Mouse (Mus musculus): ENCODE data around the gene Ube2v1. TPM values are rescaled to one million over a fixed set of nuclear protein-coding genes. Genes with fewer than 3 reads are reported as not detected.

Ube2v1 gene
- polyA plus RNA-seq, 1 experiment, result 89.8 TPM

DNA sequence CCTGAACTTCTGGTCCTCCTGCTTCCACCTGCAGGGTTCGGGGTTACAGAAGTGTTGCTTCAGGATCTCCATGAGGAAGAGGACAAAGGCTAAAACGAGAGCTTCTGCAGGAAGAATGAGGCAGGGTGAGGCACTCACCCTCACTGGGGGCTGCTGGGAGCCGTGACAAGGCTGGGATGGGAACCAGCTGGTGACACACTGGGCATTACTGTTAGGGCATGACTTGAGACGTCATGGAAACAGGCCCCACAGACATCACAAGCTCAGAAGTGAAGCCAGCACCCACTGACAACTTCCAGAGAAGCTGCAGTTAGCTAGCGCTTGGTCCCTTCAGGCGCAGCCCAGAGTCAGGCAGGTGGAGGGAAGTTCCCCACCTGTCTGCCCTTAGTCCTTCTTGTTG is 32.0 kb downstream of the Ube2v1 start:
- H3K4me3 ChIP-seq (ENCODE audit: low read depth, low read length), result no peak overlapping the region
- H3K27me3 ChIP-seq (ENCODE audit: control insufficient read depth, insufficient read depth, low read length), result peaks cover 11% of the 10 kb centered on the region
- TF ChIP-seq CTCF (IDR thresholded peaks at IDR 0.05; ENCODE audit: extremely low read depth, insufficient read length, insufficient replicate concordance, low read depth, low read length) (no peak), POLR2A (IDR thresholded peaks at IDR 0.05; ENCODE audit: low read depth, low read length) (no peak)
- peaks cover 3% of the 10 kb centered on the region for H3K4me1 ChIP-seq (ENCODE audit: control insufficient read depth, insufficient read depth, insufficient read length, low read length)
- no peaks in the 10 kb centered on the region for H3K36me3 ChIP-seq (ENCODE audit: control insufficient read depth, insufficient read depth, low read length)
- 70% methylated on average over 6 of the region's 6 CpGs for whole genome bisulfite sequencing
- H3K27ac ChIP-seq (ENCODE audit: insufficient read depth, low read depth, low read length), result no peak overlapping the region

DNA sequence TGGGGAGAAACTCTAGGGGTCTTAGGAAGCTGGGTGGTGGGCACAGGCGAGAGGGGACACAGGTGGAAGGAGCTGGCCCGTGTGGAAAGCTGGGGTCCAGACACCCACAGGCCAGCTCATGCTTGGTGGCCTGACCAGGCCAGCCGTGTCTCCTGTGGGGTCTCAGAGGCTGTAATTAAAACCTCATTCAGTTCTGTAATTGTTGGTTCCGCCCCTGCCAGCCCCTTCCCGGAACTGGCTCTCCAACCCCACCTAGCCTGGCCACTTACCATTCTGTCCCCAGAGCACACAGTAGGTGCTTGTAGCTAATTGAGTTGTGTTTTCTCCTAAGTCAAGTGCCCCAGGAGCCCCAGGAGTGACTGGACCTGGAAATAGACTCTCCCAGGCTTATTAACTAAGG is 32.7 kb downstream of the Ube2v1 start:
- TF ChIP-seq POLR2A (IDR thresholded peaks at IDR 0.05; ENCODE audit: low read depth, low read length) (no peak), CTCF (IDR thresholded peaks at IDR 0.05; ENCODE audit: extremely low read depth, insufficient read length, insufficient replicate concordance, low read depth, low read length) (no peak)
- H3K4me3 ChIP-seq (ENCODE audit: low read depth, low read length), result no peak overlapping the region
- peaks cover 3% of the 10 kb centered on the region for H3K4me1 ChIP-seq (ENCODE audit: control insufficient read depth, insufficient read depth, insufficient read length, low read length)
- H3K27me3 ChIP-seq (ENCODE audit: control insufficient read depth, insufficient read depth, low read length), result peaks cover 11% of the 10 kb centered on the region
- H3K27ac ChIP-seq (ENCODE audit: insufficient read depth, low read depth, low read length), result no peak overlapping the region
- H3K36me3 ChIP-seq (ENCODE audit: control insufficient read depth, insufficient read depth, low read length), result no peaks in the 10 kb centered on the region
- 90% methylated on average over 5 of the region's 5 CpGs for WGBS

DNA sequence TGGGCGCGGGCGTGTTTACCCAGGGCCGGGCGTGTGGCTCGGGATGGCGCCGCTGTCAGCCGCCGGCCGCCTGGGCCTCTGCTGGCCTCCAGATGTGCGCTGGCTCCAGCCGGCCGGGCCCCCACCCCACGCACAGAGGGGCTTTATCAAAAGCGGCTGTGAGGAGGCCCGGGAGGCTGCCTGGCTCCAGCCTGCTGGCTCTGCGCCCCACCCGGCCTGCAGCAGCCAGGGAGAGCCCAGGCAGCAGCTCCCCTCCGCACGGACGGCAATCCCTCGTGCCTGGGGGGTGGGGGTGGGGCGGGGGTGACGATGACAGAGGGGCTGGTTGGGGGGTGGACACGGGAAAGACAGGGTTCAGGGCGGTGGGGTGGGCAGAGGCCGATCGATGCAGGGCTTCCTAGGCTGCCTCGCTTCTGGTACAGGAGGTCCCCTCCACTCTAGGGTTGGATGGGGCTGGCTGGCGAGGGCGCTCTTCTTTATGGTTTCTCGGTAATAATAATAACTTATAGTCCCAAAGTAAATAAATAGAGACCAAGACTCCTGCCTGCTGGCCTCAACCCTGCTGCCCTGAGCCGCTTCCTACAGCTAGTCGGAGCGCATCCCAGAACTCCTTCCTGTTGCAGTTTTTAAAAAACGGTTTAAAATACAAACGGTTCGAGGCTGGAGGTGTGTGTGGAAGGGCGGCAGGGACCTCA is 34.3 kb downstream of the Ube2v1 start:
- TF ChIP-seq CTCF (IDR thresholded peaks at IDR 0.05; ENCODE audit: extremely low read depth, insufficient read length, insufficient replicate concordance, low read depth, low read length) (no peak), POLR2A (IDR thresholded peaks at IDR 0.05; ENCODE audit: low read depth, low read length) (no peak)
- H3K36me3 ChIP-seq (ENCODE audit: control insufficient read depth, insufficient read depth, low read length), result no peaks in the 10 kb centered on the region
- peaks cover 3% of the 10 kb centered on the region for H3K4me1 ChIP-seq (ENCODE audit: control insufficient read depth, insufficient read depth, insufficient read length, low read length)
- 0 out of 2 replicates have a peak overlapping the region, but pooled peaks have one; percentile 3 for H3K4me3 ChIP-seq (ENCODE audit: low read depth, low read length)
- no peak overlapping the region for H3K27ac ChIP-seq (ENCODE audit: insufficient read depth, low read depth, low read length)
- 30% methylated on average over 38 of the region's 40 CpGs for WGBS
- H3K27me3 ChIP-seq (ENCODE audit: control insufficient read depth, insufficient read depth, low read length), result peaks cover 11% of the 10 kb centered on the region

DNA sequence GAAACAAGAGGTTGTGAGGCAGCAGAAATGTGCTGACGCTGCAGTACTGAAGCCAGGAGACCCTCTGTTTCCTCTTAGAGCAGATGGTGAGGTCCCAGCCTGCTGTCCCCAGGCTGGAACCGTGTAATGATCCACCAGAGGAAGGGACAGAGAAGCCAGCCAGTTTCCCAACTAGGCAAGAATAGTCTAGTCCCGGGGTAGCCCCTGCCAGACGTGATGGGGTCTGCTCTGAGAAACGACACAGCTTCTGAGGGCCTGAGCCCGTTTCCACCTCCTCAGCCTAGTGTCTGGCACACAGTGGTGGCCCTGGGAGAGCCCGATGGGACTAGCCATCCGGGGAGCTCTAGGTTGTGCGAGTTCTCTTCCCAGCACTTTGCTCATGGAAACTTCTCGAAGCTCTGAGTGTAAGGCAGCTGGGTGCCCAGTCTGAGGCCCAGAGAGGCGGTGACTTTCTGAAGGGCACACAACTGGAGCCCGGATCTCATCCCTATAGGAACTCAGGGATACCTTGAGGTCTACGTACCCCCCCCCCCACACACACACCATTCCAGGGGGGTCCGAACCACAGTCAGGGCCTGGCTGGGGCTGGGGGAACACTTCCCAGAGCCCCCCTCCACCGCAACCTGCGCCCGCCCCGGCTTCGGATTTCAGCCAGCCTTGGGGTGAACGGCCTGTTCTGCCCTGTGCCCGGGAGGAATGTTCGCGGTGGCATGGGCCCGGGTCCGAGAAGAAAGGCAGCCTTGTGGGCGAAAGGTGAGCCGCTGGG is 35.0 kb downstream of the Ube2v1 start:
- H3K4me1 ChIP-seq (ENCODE audit: control insufficient read depth, insufficient read depth, insufficient read length, low read length), result peaks cover 3% of the 10 kb centered on the region
- 0 out of 2 replicates have a peak overlapping the region, but pooled peaks have one; percentile 3 for H3K4me3 ChIP-seq (ENCODE audit: low read depth, low read length)
- no peak for TF ChIP-seq CTCF (IDR thresholded peaks at IDR 0.05; ENCODE audit: extremely low read depth, insufficient read length, insufficient replicate concordance, low read depth, low read length)
- TF ChIP-seq POLR2A (IDR thresholded peaks at IDR 0.05; ENCODE audit: low read depth, low read length), result no peak
- peak overlapping the region; percentile 39; the same call in 1 of the 2 replicates for H3K27ac ChIP-seq (ENCODE audit: insufficient read depth, low read depth, low read length)
- peaks cover 11% of the 10 kb centered on the region for H3K27me3 ChIP-seq (ENCODE audit: control insufficient read depth, insufficient read depth, low read length)
- H3K36me3 ChIP-seq (ENCODE audit: control insufficient read depth, insufficient read depth, low read length), result no peaks in the 10 kb centered on the region
- 57% methylated on average over 26 of the region's 27 CpGs for WGBS

DNA sequence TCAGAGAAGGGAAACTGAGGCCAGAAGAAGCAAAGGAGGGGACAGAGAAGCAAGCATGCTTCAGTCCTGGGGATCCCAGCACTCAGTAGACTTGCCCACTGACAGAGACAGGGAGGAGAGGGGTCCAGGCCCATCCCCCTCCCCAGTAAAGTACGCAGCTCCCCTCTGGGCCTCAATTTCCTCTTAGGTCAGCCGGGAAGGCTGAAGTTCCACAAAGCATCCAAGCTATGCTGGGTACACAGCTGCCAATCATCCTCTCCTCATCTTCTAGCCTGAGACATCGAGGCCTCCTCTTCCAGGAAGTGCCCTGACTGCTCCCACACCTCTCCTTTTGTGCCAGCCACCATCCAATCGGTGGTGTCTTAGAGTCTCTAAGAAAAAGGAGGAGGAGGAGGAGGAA is 35.6 kb downstream of the Ube2v1 start:
- no peak overlapping the region for H3K4me3 ChIP-seq (ENCODE audit: low read depth, low read length)
- H3K4me1 ChIP-seq (ENCODE audit: control insufficient read depth, insufficient read depth, insufficient read length, low read length), result peaks cover 3% of the 10 kb centered on the region
- peaks cover 11% of the 10 kb centered on the region for H3K27me3 ChIP-seq (ENCODE audit: control insufficient read depth, insufficient read depth, low read length)
- H3K27ac ChIP-seq (ENCODE audit: insufficient read depth, low read depth, low read length), result peak overlapping the region; percentile 60
- 74% methylated on average over 4 of the region's 4 CpGs for WGBS
- H3K36me3 ChIP-seq (ENCODE audit: control insufficient read depth, insufficient read depth, low read length), result no peaks in the 10 kb centered on the region
- no peak for TF ChIP-seq POLR2A (IDR thresholded peaks at IDR 0.05; ENCODE audit: low read depth, low read length)
- no peak for TF ChIP-seq CTCF (IDR thresholded peaks at IDR 0.05; ENCODE audit: extremely low read depth, insufficient read length, insufficient replicate concordance, low read depth, low read length)

DNA sequence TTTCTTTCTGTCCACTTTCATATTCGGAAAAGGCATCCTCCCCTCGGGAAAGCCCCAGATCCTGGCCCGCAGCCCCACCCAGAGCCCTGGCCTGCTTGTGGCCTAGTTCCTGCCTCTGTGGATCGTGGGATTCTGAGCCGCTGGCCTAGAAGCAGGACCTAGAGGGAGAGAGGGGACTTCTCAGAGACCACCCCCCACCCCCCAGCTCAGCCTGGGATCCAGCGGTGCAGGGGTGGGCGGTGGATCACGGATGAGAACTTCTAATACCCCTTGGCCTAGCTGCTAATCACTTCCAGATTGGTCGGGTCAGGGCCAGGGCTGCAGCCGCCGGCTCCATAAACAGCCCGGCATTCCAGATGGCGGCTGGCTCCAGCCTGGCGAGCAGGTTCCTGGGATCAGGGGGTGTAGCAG is 36.1 kb downstream of the Ube2v1 start:
- TF ChIP-seq CTCF (IDR thresholded peaks at IDR 0.05; ENCODE audit: extremely low read depth, insufficient read length, insufficient replicate concordance, low read depth, low read length) (no peak), POLR2A (IDR thresholded peaks at IDR 0.05; ENCODE audit: low read depth, low read length) (no peak)
- no peak overlapping the region for H3K4me3 ChIP-seq (ENCODE audit: low read depth, low read length)
- peaks cover 3% of the 10 kb centered on the region for H3K4me1 ChIP-seq (ENCODE audit: control insufficient read depth, insufficient read depth, insufficient read length, low read length)
- WGBS, result 70% methylated on average over 14 of the region's 14 CpGs
- peak overlapping the region; percentile 60 for H3K27ac ChIP-seq (ENCODE audit: insufficient read depth, low read depth, low read length)
- peaks cover 11% of the 10 kb centered on the region for H3K27me3 ChIP-seq (ENCODE audit: control insufficient read depth, insufficient read depth, low read length)
- no peaks in the 10 kb centered on the region for H3K36me3 ChIP-seq (ENCODE audit: control insufficient read depth, insufficient read depth, low read length)

DNA sequence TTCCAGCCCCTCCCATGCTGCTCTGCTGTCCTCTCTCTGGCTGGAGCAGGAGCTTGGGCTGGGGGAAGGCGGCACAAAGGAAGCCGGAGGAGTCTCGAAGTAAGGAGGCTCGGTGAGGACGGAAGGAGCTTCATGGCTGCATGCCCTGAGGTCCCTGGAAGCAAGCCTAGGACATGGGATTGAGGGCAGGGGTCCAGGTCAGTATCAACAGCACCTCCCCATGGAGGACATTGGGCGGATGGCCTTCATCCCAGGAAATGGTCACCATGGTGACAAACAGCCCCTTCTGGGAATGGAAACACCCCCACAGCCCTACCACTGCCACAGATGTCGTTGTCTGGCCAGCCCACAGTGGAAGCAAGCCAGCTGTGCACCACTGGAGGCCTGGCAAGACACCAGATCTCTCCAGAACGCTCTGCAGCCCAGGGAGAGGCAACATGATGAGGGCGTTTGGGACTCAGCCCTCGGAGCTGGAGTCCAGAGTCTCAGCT is 37.4 kb downstream of the Ube2v1 start:
- H3K27ac ChIP-seq (ENCODE audit: insufficient read depth, low read depth, low read length), result peak overlapping the region; percentile 67
- H3K4me1 ChIP-seq (ENCODE audit: control insufficient read depth, insufficient read depth, insufficient read length, low read length), result peaks cover 3% of the 10 kb centered on the region
- WGBS, result 45% methylated on average over 10 of the region's 10 CpGs
- no peak overlapping the region for H3K4me3 ChIP-seq (ENCODE audit: low read depth, low read length)
- TF ChIP-seq POLR2A (IDR thresholded peaks at IDR 0.05; ENCODE audit: low read depth, low read length) (no peak), CTCF (IDR thresholded peaks at IDR 0.05; ENCODE audit: extremely low read depth, insufficient read length, insufficient replicate concordance, low read depth, low read length) (no peak)
- no peaks in the 10 kb centered on the region for H3K36me3 ChIP-seq (ENCODE audit: control insufficient read depth, insufficient read depth, low read length)
- peaks cover 11% of the 10 kb centered on the region for H3K27me3 ChIP-seq (ENCODE audit: control insufficient read depth, insufficient read depth, low read length)
